Mouse (Mus musculus) adrenal gland, postnatal 4 days (tissue): ENCODE measurements around the gene Scgb1a1. TPM values are rescaled to one million over a fixed set of nuclear protein-coding genes. Genes with fewer than 3 reads are reported as not detected.
"Not testable (repeated sequence)": the region's sequence is repeated elsewhere in the genome, so short reads cannot be mapped to it uniquely, and the experiment has no call there.

Source experiments
- DNase-seq, 2 experiments: peaks; one replicate each; pipeline ENCODE4 v3.0.0; 2021 to 2022; ENCODE audit warnings: low spot score in 2 of 2, mixed read lengths in 2 of 2
- total RNA-seq, 2 experiments: library from RNA; stranded (reverse); gene quantifications; 2 replicates each; pipeline ENCODE4 v1.2.3; 2021

The Scgb1a1 gene
- total RNA-seq, 2 experiments from 2014 or later, result not detected

DNA sequence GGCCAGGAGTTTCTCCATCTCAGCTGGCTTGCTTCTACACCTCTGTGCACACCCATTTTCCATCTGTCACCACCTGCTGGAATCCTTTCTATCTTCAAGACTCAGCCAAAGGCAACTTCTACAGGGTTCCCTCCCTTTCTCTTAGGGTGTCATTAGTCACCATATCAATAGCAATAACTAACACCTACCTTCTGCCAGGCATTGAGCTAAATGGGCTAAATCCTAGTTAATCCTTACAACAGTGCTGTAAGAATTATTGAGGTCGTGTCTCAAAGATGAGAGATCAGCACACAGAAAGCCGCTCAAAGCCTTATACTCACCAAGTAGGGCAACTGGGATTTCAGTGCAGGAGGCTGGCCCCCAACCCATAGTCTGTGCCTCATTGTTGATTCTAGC lies 13.3 kb upstream of the Scgb1a1 start:
- DNase-seq, result no peak

GRCm38 (mm10) chr19:9100297-9101061 lies 12.7 kb upstream of the Scgb1a1 start:
- no peak for DNase-seq

DNA sequence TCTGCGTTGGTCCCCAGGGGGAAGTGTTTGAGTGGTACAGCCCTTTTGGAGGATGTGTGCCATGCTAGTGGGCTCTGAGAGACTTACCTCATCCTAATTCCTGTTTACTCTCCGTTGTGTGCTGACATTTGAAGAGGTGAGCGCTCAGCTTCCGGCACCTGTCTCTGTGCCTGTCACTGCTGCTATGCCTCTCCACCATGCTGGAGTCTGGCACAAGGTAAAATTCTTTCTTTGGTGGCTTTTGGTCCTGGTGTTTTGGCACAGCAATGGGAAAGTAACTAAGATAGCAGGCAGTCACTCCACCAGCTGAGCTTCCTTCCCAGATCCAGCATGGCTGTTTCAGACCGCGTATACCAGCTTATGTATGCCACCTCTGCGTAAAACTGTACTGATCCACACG lies 12.0 kb upstream of the Scgb1a1 start:
- no peak for DNase-seq

DNA sequence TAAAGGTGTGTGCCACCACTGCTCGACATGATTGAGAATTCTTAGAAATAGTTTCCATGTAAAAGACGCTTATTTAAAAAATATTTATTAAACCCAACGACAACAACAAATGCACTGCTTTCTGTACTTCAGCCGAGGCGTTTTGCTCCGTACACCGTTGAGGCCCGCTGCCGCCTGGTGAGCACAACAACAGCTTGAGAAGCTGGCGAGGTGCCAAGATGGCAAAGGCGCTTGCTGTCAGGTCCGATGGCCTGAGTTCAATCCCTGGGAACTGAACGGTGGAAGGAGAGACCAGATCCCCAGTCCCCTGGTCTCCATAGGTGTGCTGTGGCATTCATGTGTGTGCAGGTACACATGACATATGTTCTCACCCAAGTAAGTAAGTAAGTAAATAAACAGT lies 9.7 kb upstream of the Scgb1a1 start:
- no peak for DNase-seq

GRCm38 (mm10) chr19:9095111-9095510 lies 7.4 kb upstream of the Scgb1a1 start:
- no peak for DNase-seq

- no peak for DNase-seq
These were observed 3.0 kb upstream of the Scgb1a1 start for GRCm38 (mm10) chr19:9090709-9091108.

DNA sequence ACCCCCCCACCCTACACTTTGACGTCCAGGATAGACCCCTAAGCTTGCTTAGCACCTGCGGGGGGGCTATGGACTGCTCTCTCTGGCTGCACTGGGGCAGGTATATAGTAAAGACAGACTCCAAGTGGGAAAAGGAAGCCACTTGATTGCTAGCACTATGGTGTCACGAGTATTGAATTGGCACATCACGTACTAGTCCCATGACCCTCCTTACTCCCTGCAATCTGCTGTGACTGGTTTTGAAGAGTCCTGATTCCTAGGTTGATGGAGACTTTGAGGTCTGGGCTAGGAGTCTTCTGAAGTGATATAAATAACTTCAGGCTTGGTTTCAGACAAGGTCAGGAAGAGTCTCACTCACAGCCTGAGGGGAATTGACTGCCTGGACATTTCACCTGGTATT lies 2.4 kb upstream of the Scgb1a1 start:
- no peak for DNase-seq

GRCm38 (mm10) chr19:9083892-9084291 lies 3.9 kb downstream of the Scgb1a1 start:
- not testable (repeated sequence) for DNase-seq

GRCm38 (mm10) chr19:9083010-9083355 lies 4.8 kb downstream of the Scgb1a1 start:
- DNase-seq, result no peak

GRCm38 (mm10) chr19:9082191-9083009 lies 5.4 kb downstream of the Scgb1a1 start:
- peak; percentile 61 to 67 for DNase-seq

GRCm38 (mm10) chr19:9081311-9082190 lies 6.2 kb downstream of the Scgb1a1 start:
- no peak for DNase-seq

GRCm38 (mm10) chr19:9079916-9080315 lies 7.8 kb downstream of the Scgb1a1 start:
- no peak for DNase-seq

DNA sequence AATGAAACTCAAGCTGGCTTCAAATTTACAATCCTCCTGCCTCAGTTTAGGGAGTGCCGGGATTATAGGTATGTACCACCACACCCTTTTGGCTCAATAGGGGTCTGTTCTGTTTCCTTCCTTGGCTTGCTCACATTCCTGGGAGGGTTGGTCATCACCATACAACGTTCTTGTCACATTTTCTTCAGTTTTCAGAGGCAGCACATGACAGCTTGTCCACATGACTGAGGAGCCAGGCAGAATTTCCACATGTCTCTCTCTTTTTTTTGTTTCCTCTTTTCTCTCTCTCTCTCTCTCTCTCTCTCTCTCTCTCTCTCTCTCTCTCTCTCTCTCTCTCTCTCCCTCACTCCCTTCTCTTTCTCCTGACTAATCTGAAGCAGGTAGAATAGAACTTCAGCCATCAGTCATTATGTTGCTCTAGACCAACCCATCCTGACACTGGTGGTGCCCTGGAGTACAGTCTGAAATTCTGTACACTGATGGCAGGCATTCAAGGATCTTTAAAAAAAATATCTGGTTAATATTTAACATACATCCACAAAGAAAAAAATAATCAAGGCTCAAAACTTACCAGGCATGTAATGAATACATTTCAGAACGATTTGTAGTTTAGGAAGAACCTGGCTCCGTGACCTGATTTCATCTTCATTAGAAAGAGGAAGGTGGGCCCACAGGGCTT lies 10.6 kb downstream of the Scgb1a1 start:
- DNase-seq, result no peak

DNA sequence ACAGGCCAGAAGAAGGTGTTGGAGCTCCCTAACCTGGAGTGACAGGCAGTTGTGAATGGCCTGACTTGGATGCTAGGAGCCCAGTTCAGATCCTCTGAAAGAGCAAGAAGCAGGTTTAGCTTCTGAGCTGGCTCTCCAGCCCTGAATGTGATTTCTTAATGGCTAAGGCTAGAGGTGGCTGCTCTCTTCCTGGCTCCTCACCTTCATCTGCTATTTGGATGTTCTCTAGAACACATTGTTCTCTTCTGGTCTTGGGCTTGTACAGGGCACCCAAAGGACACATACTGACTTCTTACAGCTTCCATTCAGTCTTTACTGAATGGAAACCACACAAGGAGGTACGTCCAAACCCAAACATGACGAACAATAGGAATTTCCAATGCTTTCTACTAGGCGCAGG lies 11.7 kb downstream of the Scgb1a1 start:
- no peak for DNase-seq

DNA sequence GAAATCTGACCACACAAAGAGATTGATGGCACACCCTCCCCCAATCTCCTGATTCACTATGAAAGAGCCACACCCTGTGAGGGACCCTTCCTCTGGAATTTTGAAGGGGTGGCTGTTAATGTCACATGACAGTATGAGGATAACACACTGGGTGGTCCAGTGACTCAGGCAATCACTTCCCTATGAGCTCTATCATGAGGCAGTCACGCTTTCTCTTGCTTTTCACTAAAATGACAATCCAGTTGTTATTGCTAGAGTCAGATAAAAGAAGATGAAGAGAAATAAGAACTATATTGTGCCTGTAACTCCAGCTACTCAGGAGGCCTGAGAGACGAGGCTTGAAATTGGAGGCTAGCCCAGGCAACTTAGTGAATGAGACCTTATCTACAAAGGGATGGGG lies 12.2 kb downstream of the Scgb1a1 start:
- DNase-seq, result no peak

GRCm38 (mm10) chr19:9074424-9074823 lies 13.3 kb downstream of the Scgb1a1 start:
- no peak for DNase-seq

DNA sequence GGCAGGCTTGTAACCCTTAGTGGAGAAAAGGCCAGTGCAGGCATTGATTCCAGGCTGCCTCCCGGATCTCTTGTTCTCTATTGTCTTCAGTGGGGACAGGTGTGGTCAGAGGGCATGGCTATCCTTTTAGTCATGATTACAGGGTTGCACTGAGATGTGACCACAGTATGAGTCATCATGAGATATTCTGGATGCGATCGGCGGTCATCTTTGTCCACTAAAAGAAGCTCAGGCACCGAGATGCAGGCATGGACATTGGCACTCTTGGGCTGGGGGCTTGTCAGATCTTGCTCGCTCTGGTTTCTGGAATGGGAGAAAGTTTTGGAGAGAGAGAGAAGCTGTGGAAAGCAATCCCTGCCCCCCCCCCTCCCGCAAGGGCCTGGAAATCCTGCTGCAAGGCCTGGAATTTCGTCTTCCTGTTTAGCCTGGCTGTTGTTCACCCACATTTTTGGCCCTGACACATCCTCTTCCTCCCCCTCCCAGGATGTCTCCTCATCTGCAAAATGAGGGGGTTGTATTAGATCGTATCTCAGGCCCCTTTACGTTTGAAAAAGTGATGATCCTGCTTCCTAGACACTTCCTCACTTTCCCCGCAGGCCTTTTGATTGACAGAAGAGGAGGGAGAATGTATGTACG lies 13.9 kb downstream of the Scgb1a1 start:
- no peak for DNase-seq

GRCm38 (mm10) chr19:9072157-9072530 lies 15.6 kb downstream of the Scgb1a1 start:
- DNase-seq, result no peak

GRCm38 (mm10) chr19:9071456-9072156 lies 16.2 kb downstream of the Scgb1a1 start:
- DNase-seq, result no peak

- no peak for DNase-seq
These were observed 17.4 kb downstream of the Scgb1a1 start for GRCm38 (mm10) chr19:9070316-9070715.
